Mouse (Mus musculus): ENCODE data around the gene Atrip. TPM values are rescaled to one million over a fixed set of nuclear protein-coding genes. Genes with fewer than 3 reads are reported as not detected.
A peak's percentile ranks its signal among the peaks of the same experiment; 100 is the strongest.

The Atrip gene
- polyA plus RNA-seq, 1 experiment from 2014 or later = 21.5 TPM

DNA sequence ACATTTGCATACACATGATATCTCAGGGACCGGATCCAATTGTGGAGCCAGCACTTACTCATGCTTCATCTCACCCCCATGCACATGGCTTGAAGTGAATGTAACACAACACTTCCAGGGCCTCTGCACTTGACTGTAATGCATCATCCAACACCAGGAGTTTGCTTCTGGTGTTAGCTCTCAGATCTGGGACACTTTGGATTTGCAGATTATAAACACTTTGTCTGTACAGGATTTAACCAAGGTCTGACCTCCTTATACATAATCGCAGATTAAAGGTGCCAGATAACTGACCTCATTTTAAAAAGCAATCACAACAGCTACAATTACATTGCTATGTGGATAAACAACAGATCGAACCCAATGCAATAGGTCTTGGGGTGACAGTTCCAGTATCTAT is 6.6 kb upstream of the Atrip start:
- no peak overlapping the region for H3K27ac ChIP-seq (ENCODE audit: low read length)
- H3K9me3 ChIP-seq (ENCODE audit: control insufficient read depth, low read length) = no peaks in the 10 kb centered on the region
- no peak overlapping the region; the same call in 1 of the 2 replicates for H3K4me2 ChIP-seq (ENCODE audit: low read depth, low read length)
- no peak overlapping the region for H3K4me3 ChIP-seq (ENCODE audit: low read length)
- H3K36me3 ChIP-seq (ENCODE audit: control insufficient read depth, insufficient read depth, low read length) = no peaks in the 10 kb centered on the region
- peaks cover 13% of the 10 kb centered on the region; the same call in 1 of the 2 replicates for H3K4me1 ChIP-seq (ENCODE audit: control insufficient read depth, insufficient read depth, low read length)
- H3K27me3 ChIP-seq (replicated peaks; ENCODE audit: control insufficient read depth, insufficient read depth, low read length) = no peaks in the 10 kb centered on the region
- H3K9ac ChIP-seq (ENCODE audit: low read depth, low read length) = no peak overlapping the region
- 94% methylated on average over 3 of the region's 3 CpGs for WGBS
- no peak for ATAC-seq

DNA sequence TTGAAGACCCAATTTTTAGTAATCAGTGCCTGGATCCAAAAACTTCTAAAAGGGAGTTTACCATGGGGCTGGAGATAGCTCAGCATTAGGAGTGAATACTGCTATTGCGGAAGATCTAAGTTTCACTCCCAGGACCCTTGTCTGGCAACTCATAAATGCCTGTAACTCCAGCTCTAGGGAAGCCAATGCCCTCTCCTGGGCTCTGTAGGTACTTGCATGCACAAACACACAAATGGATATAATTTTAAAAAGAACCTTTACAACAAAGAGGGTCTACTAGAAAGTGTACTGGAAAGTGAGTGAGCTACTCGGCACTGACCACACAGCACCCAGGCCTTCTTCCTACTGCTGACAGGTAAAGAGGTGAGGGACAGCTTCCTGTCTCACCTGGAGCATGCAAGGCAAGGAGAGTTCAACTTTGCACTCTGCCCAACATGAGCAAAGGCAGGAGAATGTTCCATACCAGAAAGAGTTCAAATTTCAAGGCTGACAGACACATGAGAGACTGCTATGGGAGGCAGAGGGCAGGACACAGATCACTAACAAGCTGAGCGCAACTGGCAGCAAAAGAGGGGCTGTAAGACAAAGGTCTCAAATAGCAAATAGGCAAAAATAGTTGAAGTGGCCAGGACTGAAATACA is 5.7 kb downstream of the Atrip start:
- H3K36me3 ChIP-seq (ENCODE audit: control insufficient read depth, insufficient read depth, low read length) = peaks cover 21% of the 10 kb centered on the region
- H3K9ac ChIP-seq (ENCODE audit: low read depth, low read length) = no peak overlapping the region
- H3K27ac ChIP-seq (ENCODE audit: low read length) = no peak overlapping the region
- ATAC-seq = no peak
- H3K27me3 ChIP-seq (replicated peaks; ENCODE audit: control insufficient read depth, insufficient read depth, low read length) = no peaks in the 10 kb centered on the region
- H3K4me2 ChIP-seq (ENCODE audit: low read depth, low read length) = no peak overlapping the region
- H3K4me3 ChIP-seq (ENCODE audit: low read length) = no peak overlapping the region
- no peaks in the 10 kb centered on the region for H3K9me3 ChIP-seq (ENCODE audit: control insufficient read depth, low read length)
- WGBS = 91% methylated on average over 3 of the region's 3 CpGs
- H3K4me1 ChIP-seq (ENCODE audit: control insufficient read depth, insufficient read depth, low read length) = peaks cover 7% of the 10 kb centered on the region

DNA sequence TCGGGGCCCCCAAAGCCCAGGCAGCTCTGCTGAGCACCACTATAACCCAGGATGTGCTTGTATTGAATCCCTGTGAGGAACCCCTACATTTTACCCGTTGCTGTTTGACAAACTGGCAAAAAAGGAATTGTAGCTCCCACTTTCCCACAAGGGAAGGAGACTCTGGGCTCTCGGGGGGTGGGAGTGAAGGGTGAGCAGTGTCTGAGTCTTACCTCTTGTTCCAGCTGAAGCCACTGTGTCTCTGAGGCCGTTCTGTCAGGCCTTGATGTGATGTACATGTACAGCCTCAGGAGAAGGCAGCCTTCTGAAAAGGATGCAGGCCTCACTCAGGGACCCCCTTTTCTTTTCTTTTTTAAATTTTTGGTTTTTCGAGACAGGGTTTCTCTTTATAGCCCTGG is 13.0 kb downstream of the Atrip start:
- H3K9me3 ChIP-seq (ENCODE audit: control insufficient read depth, low read length) = no peaks in the 10 kb centered on the region
- peaks cover 17% of the 10 kb centered on the region for H3K36me3 ChIP-seq (ENCODE audit: control insufficient read depth, insufficient read depth, low read length)
- no peaks in the 10 kb centered on the region for H3K27me3 ChIP-seq (replicated peaks; ENCODE audit: control insufficient read depth, insufficient read depth, low read length)
- 90% methylated on average over 5 of the region's 5 CpGs for WGBS
- H3K4me2 ChIP-seq (ENCODE audit: low read depth, low read length) = no peak overlapping the region
- no peak overlapping the region for H3K4me3 ChIP-seq (ENCODE audit: low read length)
- peaks cover 6% of the 10 kb centered on the region for H3K4me1 ChIP-seq (ENCODE audit: control insufficient read depth, insufficient read depth, low read length)
- no peak overlapping the region for H3K27ac ChIP-seq (ENCODE audit: low read length)
- no peak for ATAC-seq
- H3K9ac ChIP-seq (ENCODE audit: low read depth, low read length) = no peak overlapping the region

DNA sequence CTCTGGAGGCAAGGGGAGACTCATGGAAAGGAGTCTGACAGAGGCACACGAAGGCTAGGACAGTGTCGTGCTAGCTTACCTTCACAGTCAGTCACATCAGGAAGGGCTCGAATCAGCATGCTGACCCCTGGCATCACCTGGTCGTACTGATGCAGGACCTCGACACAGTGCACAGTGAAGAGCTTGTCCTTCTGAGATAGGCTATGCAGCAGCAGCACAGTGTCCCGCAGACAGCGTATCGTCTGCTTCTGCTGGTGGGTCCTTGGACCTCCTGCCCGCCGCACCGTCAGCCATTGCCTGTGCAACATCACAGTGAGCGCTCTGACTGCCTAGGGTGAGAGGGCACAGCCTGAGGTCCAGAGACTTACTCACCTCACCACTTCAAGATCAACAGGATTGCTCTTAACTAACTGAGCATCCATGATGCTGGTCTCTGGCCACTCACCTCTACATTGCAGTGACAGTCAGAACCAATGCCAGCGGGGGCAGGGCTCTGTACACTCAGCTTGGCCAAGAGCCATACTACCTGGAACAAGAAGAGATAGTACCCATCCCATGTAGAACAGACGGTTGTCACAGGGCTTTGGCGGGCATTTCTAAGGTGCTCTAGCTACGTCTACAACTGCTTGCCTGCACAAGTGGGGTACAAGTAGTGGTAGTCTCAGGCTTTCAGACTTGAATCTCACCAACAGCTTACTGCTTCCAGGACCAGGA is 13.6 kb downstream of the Atrip start:
- H3K27ac ChIP-seq (ENCODE audit: low read length) = 0 out of 2 replicates have a peak overlapping the region, but pooled peaks have one; percentile 94
- H3K9me3 ChIP-seq (ENCODE audit: control insufficient read depth, low read length) = no peaks in the 10 kb centered on the region
- no peak overlapping the region for H3K4me3 ChIP-seq (ENCODE audit: low read length)
- H3K27me3 ChIP-seq (replicated peaks; ENCODE audit: control insufficient read depth, insufficient read depth, low read length) = no peaks in the 10 kb centered on the region
- H3K4me1 ChIP-seq (ENCODE audit: control insufficient read depth, insufficient read depth, low read length) = peaks cover 7% of the 10 kb centered on the region
- WGBS = 89% methylated on average over 16 of the region's 16 CpGs
- ATAC-seq = no peak
- H3K9ac ChIP-seq (ENCODE audit: low read depth, low read length) = no peak overlapping the region
- H3K36me3 ChIP-seq (ENCODE audit: control insufficient read depth, insufficient read depth, low read length) = peaks cover 15% of the 10 kb centered on the region
- H3K4me2 ChIP-seq (ENCODE audit: low read depth, low read length) = no peak overlapping the region

DNA sequence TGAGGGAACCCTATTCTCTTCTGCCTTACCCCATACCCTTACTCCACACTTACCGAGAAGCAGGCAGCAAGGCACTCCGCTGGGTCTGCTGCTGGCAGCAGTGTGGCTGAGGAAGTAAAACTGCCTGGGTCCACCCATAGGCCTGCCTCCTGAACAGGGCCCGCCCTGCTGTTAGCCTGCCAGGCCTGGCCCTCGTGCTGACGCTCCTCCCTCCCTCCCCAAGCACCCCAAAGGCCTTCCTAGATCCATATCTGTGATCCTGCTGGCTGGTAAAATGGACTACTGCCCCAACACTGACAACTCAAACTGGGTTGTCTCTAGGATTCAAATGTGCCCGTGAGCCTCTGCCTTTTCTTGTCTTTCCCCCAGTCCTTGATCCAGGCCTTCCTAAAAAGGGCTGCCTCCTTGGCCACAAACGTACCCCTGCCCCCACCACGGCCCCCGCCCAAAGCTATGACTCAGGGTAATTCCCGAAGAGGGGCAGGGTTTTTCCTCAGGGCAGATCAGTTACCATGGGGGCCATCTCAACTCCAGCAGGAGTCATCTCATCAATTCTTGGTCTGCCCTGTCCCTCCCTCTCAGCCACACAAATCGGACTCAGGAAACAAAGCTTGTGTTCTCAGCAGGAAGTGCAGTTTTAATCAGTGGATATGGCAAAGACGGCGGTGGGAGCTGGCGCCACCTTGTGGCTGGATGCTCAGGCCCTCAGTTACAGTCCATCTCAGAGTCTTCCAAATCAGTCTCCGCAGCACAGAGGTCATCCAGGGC is 14.6 kb downstream of the Atrip start, which contains the start of gene Trex1:
Trex1 (minus strand) TSS at position 599 of the 768 bp plus-strand sequence.
- Histone ChIP-seq H3K9me3 (ENCODE audit: control insufficient read depth, low read length) (no peaks in the 10 kb centered on the region), H3K9ac (ENCODE audit: low read depth, low read length) (peak within 1 kb of the TSS; percentile 72), H3K27me3 (replicated peaks; ENCODE audit: control insufficient read depth, insufficient read depth, low read length) (no peaks in the 10 kb centered on the region), H3K27ac (ENCODE audit: low read length) (peak within 1 kb of the TSS; percentile 94), H3K36me3 (ENCODE audit: control insufficient read depth, insufficient read depth, low read length) (0 out of 2 replicates have a peak, but pooled peaks cover 7% of the 10 kb centered on the region), H3K4me1 (ENCODE audit: control insufficient read depth, insufficient read depth, low read length) (peaks cover 15% of the 10 kb centered on the region), H3K4me2 (ENCODE audit: low read depth, low read length) (peak within 1 kb of the TSS; percentile 77), H3K4me3 (ENCODE audit: low read length) (peak within 1 kb of the TSS; percentile 44)
- WGBS = 8% methylated on average over 15 of the region's 15 CpGs
- ATAC-seq = peak; percentile 94

DNA sequence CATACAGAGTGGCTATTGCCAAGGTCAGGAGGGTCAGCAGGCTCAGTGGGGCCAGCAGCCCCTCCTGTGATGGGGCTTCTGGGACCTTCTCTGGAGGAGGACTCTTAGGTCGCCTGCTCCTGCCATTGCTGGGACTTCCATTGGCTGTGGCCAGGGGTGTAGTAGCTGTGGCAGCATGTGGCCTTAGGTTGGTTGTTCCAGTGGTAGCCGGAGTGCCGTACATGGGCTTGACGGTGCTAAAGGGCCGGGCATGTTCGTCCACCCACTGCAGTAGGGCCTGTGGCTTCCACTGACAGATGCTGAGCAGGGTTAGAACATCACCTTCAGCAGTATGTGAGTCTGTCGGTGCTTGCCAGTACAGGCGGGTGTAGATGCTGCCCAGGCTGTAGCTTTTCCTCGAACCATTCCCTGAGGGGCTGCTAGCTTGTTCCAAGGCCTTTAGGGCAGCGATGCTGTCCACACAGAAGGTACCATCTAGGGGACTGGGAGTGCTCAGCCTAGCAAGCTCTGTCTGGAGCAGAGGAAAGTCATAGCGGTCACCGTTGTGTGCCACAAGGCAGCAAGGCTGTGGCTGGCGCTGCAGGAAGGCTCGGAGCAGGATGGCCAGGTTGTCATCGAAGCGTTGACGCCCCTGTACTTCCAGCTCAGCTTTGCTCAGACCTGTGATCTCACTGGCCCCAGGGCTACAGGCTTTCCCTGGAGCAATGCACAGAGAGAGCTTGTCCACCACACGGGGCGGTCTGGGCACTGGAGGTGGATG is 15.7 kb downstream of the Atrip start:
- no peak for ATAC-seq
- Histone ChIP-seq H3K27me3 (replicated peaks; ENCODE audit: control insufficient read depth, insufficient read depth, low read length) (no peaks in the 10 kb centered on the region), H3K9ac (ENCODE audit: low read depth, low read length) (peak overlapping the region; percentile 72), H3K9me3 (ENCODE audit: control insufficient read depth, low read length) (no peaks in the 10 kb centered on the region), H3K36me3 (ENCODE audit: control insufficient read depth, insufficient read depth, low read length) (0 out of 2 replicates have a peak, but pooled peaks cover 3% of the 10 kb centered on the region), H3K27ac (ENCODE audit: low read length) (peak overlapping the region; percentile 94; the same call in 1 of the 2 replicates), H3K4me3 (ENCODE audit: low read length) (no peak overlapping the region), H3K4me1 (ENCODE audit: control insufficient read depth, insufficient read depth, low read length) (peaks cover 16% of the 10 kb centered on the region), H3K4me2 (ENCODE audit: low read depth, low read length) (peak overlapping the region; percentile 77; the same call in 1 of the 2 replicates)
- 92% methylated on average over 19 of the region's 19 CpGs for WGBS

DNA sequence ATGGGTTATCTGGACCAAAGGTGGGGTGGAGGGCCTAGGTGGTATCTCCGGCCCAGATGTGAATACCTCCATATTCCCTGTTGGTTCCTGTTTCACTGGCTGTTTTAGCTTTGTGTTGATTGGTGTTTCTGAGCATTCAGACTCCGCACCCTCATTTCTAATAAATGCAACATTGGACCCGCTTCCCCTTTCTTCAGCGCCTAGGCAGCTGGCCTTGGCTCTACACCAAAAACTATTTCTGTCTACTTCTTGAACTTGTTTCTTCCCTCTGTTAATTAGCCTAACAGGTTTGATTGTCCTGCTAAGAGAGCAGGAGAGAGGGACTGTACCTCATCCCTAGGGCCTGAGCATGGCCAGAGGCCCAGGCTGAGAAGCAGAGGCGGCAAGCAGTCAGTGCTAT is 16.4 kb downstream of the Atrip start:
- no peaks in the 10 kb centered on the region for H3K27me3 ChIP-seq (replicated peaks; ENCODE audit: control insufficient read depth, insufficient read depth, low read length)
- 93% methylated on average over 5 of the region's 5 CpGs for WGBS
- H3K9me3 ChIP-seq (ENCODE audit: control insufficient read depth, low read length) = no peaks in the 10 kb centered on the region
- H3K27ac ChIP-seq (ENCODE audit: low read length) = no peak overlapping the region
- H3K36me3 ChIP-seq (ENCODE audit: control insufficient read depth, insufficient read depth, low read length) = 0 out of 2 replicates have a peak, but pooled peaks cover 3% of the 10 kb centered on the region
- no peak overlapping the region for H3K4me3 ChIP-seq (ENCODE audit: low read length)
- H3K4me1 ChIP-seq (ENCODE audit: control insufficient read depth, insufficient read depth, low read length) = peaks cover 16% of the 10 kb centered on the region
- H3K4me2 ChIP-seq (ENCODE audit: low read depth, low read length) = no peak overlapping the region
- ATAC-seq = no peak
- no peak overlapping the region for H3K9ac ChIP-seq (ENCODE audit: low read depth, low read length)

DNA sequence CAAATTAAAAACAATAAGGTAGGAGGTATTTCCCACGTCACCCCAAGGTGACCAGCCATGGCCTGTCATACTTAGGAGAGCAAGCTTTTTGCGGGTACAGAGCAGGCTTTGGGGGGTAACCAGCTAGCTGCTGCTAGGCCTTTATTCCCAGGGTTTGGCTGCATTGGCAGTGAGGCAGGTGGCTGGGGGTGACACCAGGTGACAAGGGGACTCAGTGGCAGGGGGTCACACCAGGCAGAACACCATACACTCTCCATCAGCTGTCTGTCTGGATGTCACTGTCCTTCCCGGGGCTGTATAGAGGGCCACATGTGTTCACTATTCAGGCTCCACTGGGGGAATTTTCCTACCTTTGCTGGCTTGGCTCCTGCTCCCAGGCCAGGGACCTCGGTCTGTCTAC is 17.0 kb downstream of the Atrip start:
- Histone ChIP-seq H3K9me3 (ENCODE audit: control insufficient read depth, low read length) (no peaks in the 10 kb centered on the region), H3K36me3 (ENCODE audit: control insufficient read depth, insufficient read depth, low read length) (0 out of 2 replicates have a peak, but pooled peaks cover 3% of the 10 kb centered on the region), H3K4me2 (ENCODE audit: low read depth, low read length) (no peak overlapping the region), H3K4me3 (ENCODE audit: low read length) (no peak overlapping the region), H3K27me3 (replicated peaks; ENCODE audit: control insufficient read depth, insufficient read depth, low read length) (no peaks in the 10 kb centered on the region), H3K27ac (ENCODE audit: low read length) (no peak overlapping the region), H3K9ac (ENCODE audit: low read depth, low read length) (no peak overlapping the region), H3K4me1 (ENCODE audit: control insufficient read depth, insufficient read depth, low read length) (peaks cover 16% of the 10 kb centered on the region)
- no peak for ATAC-seq
- 83% methylated on average over 4 of the region's 4 CpGs for WGBS
